Mouse (Mus musculus) MEL (cell line): ENCODE measurements at regions not wholly inside any gene's neighbourhood (a gene's known extent, or its start where the extent isn't known, plus 50 kb on each side); places are given as distances from the start of the nearest gene placed in this dataset.

ENCODE experiments used
- DNase-seq: peaks from one replicate; pipeline ENCODE4 v3.0.0; 2011; ENCODE audit warnings: low read depth, low spot score
- H3K27ac ChIP-seq: 2 replicates; pipeline ENCODE4 v1.5.1; 2012; ENCODE audit warnings: low read depth, mild to moderate bottlenecking, control low read depth, low read length, moderate library complexity; ENCODE audit not compliant: control insufficient read depth
- H3K27me3 ChIP-seq, 2 experiments: fragments of 150-350 bp in 1 of 2; sonication (generic) in 1 of 2; 2 replicates each; pipeline ENCODE4 v1.6.1; 2012; ENCODE audit warnings: low read length in 2 of 2, mild to moderate bottlenecking in 2 of 2, improper control_type of control experiment in 1 of 2, moderate library complexity in 1 of 2; ENCODE audit not compliant: insufficient read depth in 2 of 2, control insufficient read depth in 1 of 2
- H3K36me3 ChIP-seq, 2 experiments: 2 replicates each; pipeline ENCODE4 v1.6.1; 2012 to 2014; ENCODE audit warnings: low read length in 2 of 2, improper control_type of control experiment in 1 of 2, inconsistent platforms in 1 of 2, mild to moderate bottlenecking in 1 of 2; ENCODE audit not compliant: insufficient read depth in 2 of 2, control insufficient read depth in 1 of 2
- H3K4me1 ChIP-seq, 2 experiments: fragments of 150-350 bp in 1 of 2; sonication (generic) in 1 of 2; 2 replicates each; pipeline ENCODE4 v1.6.1; 2012; ENCODE audit warnings: low read length in 2 of 2, improper control_type of control experiment in 1 of 2, mild to moderate bottlenecking in 1 of 2; ENCODE audit not compliant: insufficient read depth in 2 of 2, control insufficient read depth in 1 of 2
- H3K4me3 ChIP-seq, 2 experiments: fragments of 150-350 bp in 1 of 2; sonication (generic) in 1 of 2; 2 replicates each; pipeline ENCODE4 v1.5.1; 2012; ENCODE audit warnings: low read depth in 2 of 2, low read length in 2 of 2, mild to moderate bottlenecking in 2 of 2, moderate library complexity in 2 of 2, control low read depth in 1 of 2, improper control_type of control experiment in 1 of 2; ENCODE audit not compliant: control insufficient read depth in 1 of 2, insufficient read depth in 1 of 2
- H3K79me2 ChIP-seq: 2 replicates; pipeline ENCODE4 v1.6.1; 2012; ENCODE audit warnings: mild to moderate bottlenecking, low read length, moderate library complexity; ENCODE audit not compliant: control insufficient read depth, poor library complexity, insufficient read depth
- H3K9ac ChIP-seq: 2 replicates; pipeline ENCODE4 v1.6.1; 2012; ENCODE audit warnings: low read depth, mild to moderate bottlenecking, control low read depth, low read length, moderate library complexity; ENCODE audit not compliant: control insufficient read depth, poor library complexity, severe bottlenecking
- H3K9me3 ChIP-seq: fragments of 150-350 bp; sonication (generic); replicated peaks from 2 replicates; pipeline ENCODE4 v1.6.1; 2012; ENCODE audit warnings: mild to moderate bottlenecking, low read length, improper control_type of control experiment, moderate library complexity; ENCODE audit not compliant: insufficient read depth
- BHLHE40 ChIP-seq: IDR thresholded peaks from 2 replicates; pipeline ENCODE4 v1.6.1; 2012; ENCODE audit warnings: low read depth, mild to moderate bottlenecking, inconsistent platforms, low read length, improper control_type of control experiment, borderline replicate concordance
- CHD2 ChIP-seq: IDR thresholded peaks from 2 replicates; pipeline ENCODE4 v1.6.1; 2011; ENCODE audit warnings: low read length, improper control_type of control experiment
- CTCF ChIP-seq, 3 experiments: IDR thresholded peaks in 2 of 3; conservative IDR thresholded peaks in 1 of 3; 2 replicates each; pipeline ENCODE4 v1.5.1; 2011 to 2012; ENCODE audit warnings: low read length in 3 of 3, low read depth in 2 of 3, mild to moderate bottlenecking in 2 of 3, improper control_type of control experiment in 1 of 3, inconsistent platforms in 1 of 3, mixed read lengths in 1 of 3, moderate library complexity in 1 of 3; ENCODE audit not compliant: control insufficient read depth in 1 of 3, insufficient read depth in 1 of 3, poor library complexity in 1 of 3, severe bottlenecking in 1 of 3
- ELF1 ChIP-seq: IDR thresholded peaks from 2 replicates; pipeline ENCODE4 v1.6.1; 2014; ENCODE audit warnings: low read depth, mild to moderate bottlenecking, inconsistent platforms, low read length, improper control_type of control experiment, moderate library complexity
- HCFC1 ChIP-seq: IDR thresholded peaks from 2 replicates; pipeline ENCODE4 v1.6.1; 2012; ENCODE audit warnings: low read depth, mild to moderate bottlenecking, inconsistent platforms, low read length, improper control_type of control experiment, moderate library complexity
- JUND ChIP-seq: IDR thresholded peaks from 2 replicates; pipeline ENCODE4 v1.6.1; 2011; ENCODE audit warnings: low read depth, mild to moderate bottlenecking, improper control_type of control experiment, low read length
- KAT2A ChIP-seq: conservative IDR thresholded peaks from 2 replicates; pipeline ENCODE4 v1.6.1; 2012; ENCODE audit warnings: low read depth, low read length, improper control_type of control experiment, inconsistent platforms
- MAX ChIP-seq: IDR thresholded peaks from 2 replicates; pipeline ENCODE4 v1.6.1; 2011; ENCODE audit warnings: low read length, improper control_type of control experiment
- MAZ ChIP-seq: IDR thresholded peaks from 2 replicates; pipeline ENCODE4 v1.6.1; 2012; ENCODE audit warnings: low read depth, mild to moderate bottlenecking, inconsistent platforms, low read length, improper control_type of control experiment
- MXI1 ChIP-seq: IDR thresholded peaks from 2 replicates; pipeline ENCODE4 v1.6.1; 2011; ENCODE audit warnings: mild to moderate bottlenecking, low read depth, low read length, improper control_type of control experiment
- MYB ChIP-seq: IDR thresholded peaks from 2 replicates; pipeline ENCODE4 v1.6.1; 2011; ENCODE audit warnings: mild to moderate bottlenecking, low read depth, low read length, improper control_type of control experiment
- MYC ChIP-seq: IDR thresholded peaks from 2 replicates; pipeline ENCODE4 v1.6.1; 2011; ENCODE audit warnings: low read depth, mild to moderate bottlenecking, low read length, improper control_type of control experiment, moderate library complexity
- POLR2A ChIP-seq, 2 experiments: IDR thresholded peaks; 2 replicates each; pipeline ENCODE4 v1.6.1; 2011 to 2012; ENCODE audit warnings: low read length in 2 of 2, mild to moderate bottlenecking in 2 of 2, control low read depth in 1 of 2, improper control_type of control experiment in 1 of 2, low read depth in 1 of 2, moderate library complexity in 1 of 2; ENCODE audit not compliant: control insufficient read depth in 1 of 2, insufficient read depth in 1 of 2, poor library complexity in 1 of 2
- POLR2AphosphoS5 ChIP-seq: IDR thresholded peaks from 2 replicates; pipeline ENCODE4 v1.6.1; 2012; ENCODE audit warnings: low read depth, borderline replicate concordance, mild to moderate bottlenecking, inconsistent platforms, low read length, moderate library complexity, mixed read lengths
- RAD21 ChIP-seq: IDR thresholded peaks from 2 replicates; pipeline ENCODE4 v1.6.1; 2011; ENCODE audit warnings: mild to moderate bottlenecking, low read depth, low read length, improper control_type of control experiment
- RCOR1 ChIP-seq: IDR thresholded peaks from 2 replicates; pipeline ENCODE4 v1.6.1; 2012; ENCODE audit warnings: low read depth, mild to moderate bottlenecking, inconsistent platforms, low read length, improper control_type of control experiment
- SIN3A ChIP-seq: IDR thresholded peaks from 2 replicates; pipeline ENCODE4 v1.6.1; 2012; ENCODE audit warnings: low read length, improper control_type of control experiment, inconsistent platforms
- SMC3 ChIP-seq: IDR thresholded peaks from 2 replicates; pipeline ENCODE4 v1.6.1; 2011; ENCODE audit warnings: low read depth, low read length, improper control_type of control experiment
- TAL1 ChIP-seq: IDR thresholded peaks from 2 replicates; pipeline ENCODE4 v1.6.1; 2012; ENCODE audit warnings: mild to moderate bottlenecking, inconsistent platforms, low read length, moderate library complexity, mixed read lengths
- TBP ChIP-seq: IDR thresholded peaks from 2 replicates; pipeline ENCODE4 v1.8.0; 2011; ENCODE audit warnings: low read depth, low read length, improper control_type of control experiment
- UBTF ChIP-seq: IDR thresholded peaks from 2 replicates; pipeline ENCODE4 v1.6.1; 2012; ENCODE audit warnings: low read depth, mild to moderate bottlenecking, inconsistent platforms, low read length, improper control_type of control experiment, moderate library complexity, borderline replicate concordance; ENCODE audit not compliant: insufficient read depth
- USF1 ChIP-seq: IDR thresholded peaks from 2 replicates; pipeline ENCODE4 v1.6.1; 2014; ENCODE audit warnings: low read depth, mild to moderate bottlenecking, inconsistent platforms, low read length, improper control_type of control experiment, moderate library complexity
- ZKSCAN1 ChIP-seq: IDR thresholded peaks from 2 replicates; pipeline ENCODE4 v1.6.1; 2012; ENCODE audit warnings: low read depth, mild to moderate bottlenecking, inconsistent platforms, low read length, improper control_type of control experiment, moderate library complexity
- ZNF384 ChIP-seq: IDR thresholded peaks from 2 replicates; pipeline ENCODE4 v1.6.1; 2012; ENCODE audit warnings: low read depth, mild to moderate bottlenecking, inconsistent platforms, low read length, improper control_type of control experiment

DNA sequence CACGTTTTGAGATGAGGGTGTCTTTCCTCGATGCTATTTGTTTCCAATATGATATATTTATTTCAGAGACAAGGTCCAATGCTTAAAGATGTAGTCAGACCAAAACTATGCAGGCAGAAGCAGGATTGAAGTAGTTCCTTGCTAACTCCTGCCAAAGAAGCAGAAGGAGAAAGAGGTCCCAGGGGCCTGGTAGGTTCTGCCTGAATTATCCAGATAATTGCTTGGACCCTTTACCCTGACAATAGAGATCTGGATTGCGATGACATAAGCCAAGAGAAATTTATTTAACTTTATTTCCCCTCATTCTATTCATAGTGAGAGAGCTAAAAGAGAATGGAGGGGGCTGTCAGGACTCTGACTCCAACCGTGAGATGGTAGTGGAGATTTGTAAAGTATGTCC lies 275.1 kb downstream of the Ptbp2 start:
- no peaks in the 10 kb centered on the region for H3K9me3 ChIP-seq
- no peaks in the 10 kb centered on the region for H3K4me1 ChIP-seq

GRCm38 (mm10) chr3:119503471-119503972 lies 280.7 kb downstream of the Ptbp2 start:
- TF ChIP-seq RCOR1 (no peak), POLR2A (IDR thresholded peaks at IDR 0.05; ENCODE audit: control insufficient read depth in 1 of 2, insufficient read depth in 1 of 2, low read depth in 1 of 2, low read length in 2 of 2, poor library complexity in 1 of 2) (no peak), RAD21 (no peak), MAX (no peak), MYB (no peak), KAT2A (no peak), CHD2 (no peak), POLR2AphosphoS5 (no peak), JUND (no peak), ZKSCAN1 (no peak), MYC (no peak), TAL1 (no peak)
- Histone ChIP-seq H3K9me3 (no peaks in the 10 kb centered on the region), H3K27me3 (no peaks in the 10 kb centered on the region), H3K9ac (no peak overlapping the region), H3K4me3 (no peak overlapping the region), H3K36me3 (no peaks in the 10 kb centered on the region), H3K79me2 (no peaks in the 10 kb centered on the region), H3K27ac (no peak overlapping the region), H3K4me1 (no peaks in the 10 kb centered on the region)
- no peak for DNase-seq

More for the DNA sequence above, 275.1 kb downstream of the Ptbp2 start:
- Histone ChIP-seq H3K9ac (no peak overlapping the region), H3K4me3 (no peak overlapping the region), H3K36me3 (no peaks in the 10 kb centered on the region), H3K27me3 (no peaks in the 10 kb centered on the region), H3K79me2 (no peaks in the 10 kb centered on the region), H3K27ac (no peak overlapping the region)
- TF ChIP-seq USF1 (no peak), UBTF (no peak)
- no peak for DNase-seq

- H3K4me1 ChIP-seq: no peaks in the 10 kb centered on the region
- DNase-seq: no peak
- no peak overlapping the region for H3K4me3 ChIP-seq
- TF ChIP-seq SIN3A: no peak
- TF ChIP-seq SMC3: no peak
- TF ChIP-seq ZNF384: no peak
- no peak for TF ChIP-seq TBP
- TF ChIP-seq MXI1: no peak
- no peak for TF ChIP-seq CHD2
- no peak for TF ChIP-seq CTCF (IDR thresholded peaks at IDR 0.05 in 2 of 3, conservative IDR thresholded peaks at IDR 0.05 in 1 of 3; ENCODE audit: control insufficient read depth in 1 of 3, insufficient read depth in 1 of 3, low read depth in 2 of 3, low read length in 3 of 3, poor library complexity in 1 of 3, severe bottlenecking in 1 of 3)
- TF ChIP-seq ELF1: no peak
- TF ChIP-seq MYC: no peak
- TF ChIP-seq MAZ: no peak
- no peak for TF ChIP-seq KAT2A
- TF ChIP-seq USF1: no peak
- no peak for TF ChIP-seq POLR2AphosphoS5
- no peak for TF ChIP-seq BHLHE40
- no peak for TF ChIP-seq POLR2A (IDR thresholded peaks at IDR 0.05; ENCODE audit: control insufficient read depth in 1 of 2, insufficient read depth in 1 of 2, low read depth in 1 of 2, low read length in 2 of 2, poor library complexity in 1 of 2)
- no peak for TF ChIP-seq MAX
- TF ChIP-seq HCFC1: no peak
- TF ChIP-seq JUND: no peak
- no peak for TF ChIP-seq MYB
- TF ChIP-seq TAL1: no peak
- TF ChIP-seq, all 39 proteins: peak for 0
- H3K9me3 ChIP-seq: no peaks in the 10 kb centered on the region
- no peaks in the 10 kb centered on the region for H3K27me3 ChIP-seq
- no peak overlapping the region for H3K27ac ChIP-seq
- no peaks in the 10 kb centered on the region for H3K36me3 ChIP-seq
- no peak overlapping the region for H3K9ac ChIP-seq
- H3K79me2 ChIP-seq: no peaks in the 10 kb centered on the region
Measured at GRCm38 (mm10) chr3:119498711-119499110, 285.6 kb downstream of the Ptbp2 start.
